Mouse (Mus musculus) liver, embryonic 15.5 days (tissue): Measurements from ENCODE around the gene Hmg20b. TPM values are rescaled to one million over a fixed set of nuclear protein-coding genes. Genes with fewer than 3 reads are reported as not detected.

Source experiments
- ATAC-seq: fragments of 200-750 bp; cut with Nextera tagmentation; 2 replicates; pipeline ENCODE4 v1.8.0; 2017; ENCODE audit warnings: moderate number of reproducible peaks, mild to moderate bottlenecking, moderate library complexity; ENCODE audit not compliant: insufficient read depth
- H3K27ac ChIP-seq: fragments of 300-500 bp; sonication (generic); replicated peaks from 2 replicates; pipeline ENCODE4 v1.5.1; 2015; ENCODE audit warnings: mild to moderate bottlenecking, inconsistent platforms
- H3K27me3 ChIP-seq: fragments of 300-500 bp; sonication (generic); 2 replicates; pipeline ENCODE4 v1.6.1; 2015; ENCODE audit warnings: mild to moderate bottlenecking, inconsistent platforms
- H3K36me3 ChIP-seq: fragments of 300-500 bp; sonication (generic); replicated peaks from 2 replicates; pipeline ENCODE4 v1.6.1; 2015; ENCODE audit warnings: moderate library complexity, mild to moderate bottlenecking, inconsistent platforms
- H3K4me1 ChIP-seq: fragments of 300-500 bp; sonication (generic); replicated peaks from 2 replicates; pipeline ENCODE4 v1.6.1; 2015; ENCODE audit warnings: inconsistent platforms
- H3K4me2 ChIP-seq: fragments of 300-500 bp; sonication (generic); 2 replicates; pipeline ENCODE4 v1.6.1; 2015; ENCODE audit warnings: moderate library complexity, mild to moderate bottlenecking, inconsistent platforms
- H3K4me3 ChIP-seq: fragments of 300-500 bp; sonication (generic); replicated peaks from 2 replicates; pipeline ENCODE4 v1.5.1; 2015; ENCODE audit warnings: mild to moderate bottlenecking, inconsistent platforms
- H3K9ac ChIP-seq: fragments of 300-500 bp; sonication (generic); 2 replicates; pipeline ENCODE4 v1.6.1; 2015; ENCODE audit warnings: moderate library complexity, mild to moderate bottlenecking, inconsistent platforms
- H3K9me3 ChIP-seq: fragments of 300-500 bp; sonication (generic); replicated peaks from 2 replicates; pipeline ENCODE4 v1.6.1; 2016; ENCODE audit warnings: inconsistent platforms
- WGBS: fragments of 180-500 bp; shearing (Covaris S2); methylation state at CpG from one replicate; pipeline ENCODE4 v1.1.7; 2015; ENCODE audit warnings: mixed read lengths; ENCODE audit not compliant: insufficient replicate concordance; 5-methylcytosine and 5-hydroxymethylcytosine counted together
- polyA plus RNA-seq: library from polyadenylated mRNA; unstranded; fragments of >200 nt; fragmentation: Nextera tagmentation; extraction: Ambion mirVana; gene quantifications from 2 replicates; pipeline ENCODE4 v1.2.1, GENCODE M21; 2015

Gene Hmg20b
- polyA plus RNA-seq, 1 experiment from 2014 or later = 22.3 TPM

GRCm38 (mm10) chr10:81389801-81390677, 39.8 kb upstream of the Hmg20b start:
- H3K27ac ChIP-seq = peak overlapping the region; percentile 61
- 53% methylated on average over 23 of the region's 23 CpGs for WGBS
- ATAC-seq = no peak
- H3K9ac ChIP-seq = no peak overlapping the region
- no peaks in the 10 kb centered on the region; the same call in 1 of the 2 replicates for H3K27me3 ChIP-seq
- H3K36me3 ChIP-seq = peaks cover 29% of the 10 kb centered on the region
- H3K4me3 ChIP-seq = no peak overlapping the region
- H3K9me3 ChIP-seq = no peaks in the 10 kb centered on the region
- no peak overlapping the region for H3K4me2 ChIP-seq
- H3K4me1 ChIP-seq = peaks cover 66% of the 10 kb centered on the region

- no peaks in the 10 kb centered on the region for H3K9me3 ChIP-seq
- ATAC-seq = no peak
- 65% methylated on average over 3 of the region's 3 CpGs for WGBS
These were observed 39.1 kb upstream of the Hmg20b start for GRCm38 (mm10) chr10:81389373-81389772.

GRCm38 (mm10) chr10:81388505-81389055, 38.3 kb upstream of the Hmg20b start, which contains the start of gene Gm48552:
Gm48552 (plus strand) TSS chr10:81389005.
- Histone ChIP-seq H3K9ac (no peak within 1 kb of the TSS), H3K4me1 (peaks cover 70% of the 10 kb centered on the region)
- WGBS = 54% methylated on average over 5 of the region's 5 CpGs

More at GRCm38 (mm10) chr10:81389373-81389772, 39.1 kb upstream of the Hmg20b start:
- H3K27me3 ChIP-seq = no peaks in the 10 kb centered on the region; the same call in 1 of the 2 replicates
- H3K4me3 ChIP-seq = no peak overlapping the region
- H3K9ac ChIP-seq = no peak overlapping the region
- peaks cover 72% of the 10 kb centered on the region for H3K4me1 ChIP-seq
- H3K36me3 ChIP-seq = peaks cover 29% of the 10 kb centered on the region
- H3K4me2 ChIP-seq = no peak overlapping the region
- peak overlapping the region; percentile 61 for H3K27ac ChIP-seq

GRCm38 (mm10) chr10:81387716-81388115, 37.4 kb upstream of the Hmg20b start:
- Histone ChIP-seq H3K36me3 (peaks cover 29% of the 10 kb centered on the region), H3K9me3 (no peaks in the 10 kb centered on the region), H3K4me2 (no peak overlapping the region), H3K27ac (0 out of 2 replicates have a peak overlapping the region, but pooled peaks have one; percentile 6), H3K27me3 (no peaks in the 10 kb centered on the region), H3K4me3 (no peak overlapping the region), H3K4me1 (peaks cover 69% of the 10 kb centered on the region), H3K9ac (no peak overlapping the region)
- no peak for ATAC-seq
- WGBS = 89% methylated on average over 20 of the region's 20 CpGs

More at GRCm38 (mm10) chr10:81388505-81389055, 38.3 kb upstream of the Hmg20b start, which contains the start of gene Gm48552:
- Histone ChIP-seq H3K9me3 (no peaks in the 10 kb centered on the region), H3K4me2 (no peak within 1 kb of the TSS), H3K27ac (peak within 1 kb of the TSS; percentile 61), H3K4me3 (no peak within 1 kb of the TSS), H3K27me3 (no peaks in the 10 kb centered on the region; the same call in 1 of the 2 replicates), H3K36me3 (peaks cover 29% of the 10 kb centered on the region)
- no peak for ATAC-seq

- H3K9me3 ChIP-seq = no peaks in the 10 kb centered on the region
- no peaks in the 10 kb centered on the region for H3K27me3 ChIP-seq
- H3K36me3 ChIP-seq = peaks cover 29% of the 10 kb centered on the region
- H3K4me1 ChIP-seq = peaks cover 81% of the 10 kb centered on the region
- H3K4me2 ChIP-seq = peak overlapping the region; percentile 91
- ATAC-seq = no peak
- H3K9ac ChIP-seq = 0 out of 2 replicates have a peak overlapping the region, but pooled peaks have one; percentile 75
- H3K4me3 ChIP-seq = peak overlapping the region; percentile 76
- WGBS = 67% methylated on average over 22 of the region's 22 CpGs
- H3K27ac ChIP-seq = peak overlapping the region; percentile 99; the same call in 1 of the 2 replicates
These were observed 35.5 kb upstream of the Hmg20b start for GRCm38 (mm10) chr10:81385603-81386306.

GRCm38 (mm10) chr10:81384605-81384982, 34.3 kb upstream of the Hmg20b start:
- no peaks in the 10 kb centered on the region for H3K9me3 ChIP-seq
- H3K36me3 ChIP-seq = peaks cover 29% of the 10 kb centered on the region
- peak overlapping the region; percentile 76 for H3K4me3 ChIP-seq
- ATAC-seq = no peak
- H3K27ac ChIP-seq = peak overlapping the region; percentile 99
- peak overlapping the region; percentile 75 for H3K9ac ChIP-seq
- peaks cover 83% of the 10 kb centered on the region for H3K4me1 ChIP-seq
- no peaks in the 10 kb centered on the region for H3K27me3 ChIP-seq
- WGBS = under 1% methylated on average over 19 of the region's 19 CpGs
- H3K4me2 ChIP-seq = peak overlapping the region; percentile 91

GRCm38 (mm10) chr10:81383802-81384604, 33.7 kb upstream of the Hmg20b start, which contains the start of the genes Dohh and Gm48551:
Dohh (plus strand) TSS chr10:81384428.
Gm48551 (plus strand) TSS chr10:81384466.
- peaks cover 82% of the 10 kb centered on the region for H3K4me1 ChIP-seq
- H3K9ac ChIP-seq = peak within 1 kb of the TSS; percentile 75
- H3K4me2 ChIP-seq = peak within 1 kb of the TSS; percentile 91
- H3K27ac ChIP-seq = peak within 1 kb of the TSS; percentile 99
- no peaks in the 10 kb centered on the region for H3K9me3 ChIP-seq
- peaks cover 29% of the 10 kb centered on the region for H3K36me3 ChIP-seq
- ATAC-seq = peak; percentile 73
- H3K27me3 ChIP-seq = no peaks in the 10 kb centered on the region
- H3K4me3 ChIP-seq = peak within 1 kb of the TSS; percentile 76
- WGBS = 7% methylated on average over 54 of the region's 54 CpGs

- peak overlapping the region; percentile 55 for H3K4me2 ChIP-seq
- 10% methylated on average over 5 of the region's 5 CpGs for WGBS
- H3K4me1 ChIP-seq = peaks cover 74% of the 10 kb centered on the region
- peak; percentile 78 for ATAC-seq
- peak overlapping the region; percentile 99 for H3K27ac ChIP-seq
- no peaks in the 10 kb centered on the region for H3K9me3 ChIP-seq
- peak overlapping the region; percentile 55 for H3K9ac ChIP-seq
- 0 out of 2 replicates have a peak overlapping the region, but pooled peaks have one; percentile 19 for H3K4me3 ChIP-seq
- peaks cover 13% of the 10 kb centered on the region for H3K36me3 ChIP-seq
- no peaks in the 10 kb centered on the region for H3K27me3 ChIP-seq
These were observed 31.8 kb upstream of the Hmg20b start for GRCm38 (mm10) chr10:81382039-81382438.

GRCm38 (mm10) chr10:81379809-81380378, 29.6 kb upstream of the Hmg20b start:
- Histone ChIP-seq H3K4me1 (peaks cover 76% of the 10 kb centered on the region), H3K4me2 (peak overlapping the region; percentile 77), H3K9me3 (no peaks in the 10 kb centered on the region), H3K4me3 (peak overlapping the region; percentile 76), H3K36me3 (peaks cover 16% of the 10 kb centered on the region), H3K9ac (peak overlapping the region; percentile 68), H3K27me3 (no peaks in the 10 kb centered on the region), H3K27ac (peak overlapping the region; percentile 99)
- 43% methylated on average over 6 of the region's 6 CpGs for WGBS
- ATAC-seq = no peak

- WGBS = 55% methylated on average over 3 of the region's 3 CpGs
- Histone ChIP-seq H3K9me3 (no peaks in the 10 kb centered on the region), H3K36me3 (peaks cover 23% of the 10 kb centered on the region), H3K4me1 (peaks cover 78% of the 10 kb centered on the region), H3K4me2 (peak overlapping the region; percentile 77), H3K27ac (peak overlapping the region; percentile 99), H3K4me3 (peak overlapping the region; percentile 76), H3K9ac (peak overlapping the region; percentile 68), H3K27me3 (no peaks in the 10 kb centered on the region)
- ATAC-seq = no peak
These were observed 28.9 kb upstream of the Hmg20b start for GRCm38 (mm10) chr10:81379183-81379553.
